Mouse (Mus musculus): ENCODE measurements at regions not wholly inside any gene's neighbourhood (a gene's known extent, or its start where the extent isn't known, plus 50 kb on each side); places are given as distances from the start of the nearest gene placed in this dataset.

- no peak overlapping the region for H3K27ac ChIP-seq (ENCODE audit: low read depth)
- H3K9me3 ChIP-seq (ENCODE audit: control insufficient read depth, low read length) = no peaks in the 10 kb centered on the region
- H3K4me1 ChIP-seq (replicated peaks; ENCODE audit: control insufficient read depth, insufficient read depth, low read length) = no peaks in the 10 kb centered on the region
- DNase-seq (ENCODE audit: low spot score) (no peak), ATAC-seq (replicated peaks; ENCODE audit: low FRiP score, low TSS enrichment, low read depth) (no peak)
- H3K9ac ChIP-seq (ENCODE audit: low read length) = no peak overlapping the region
- H3K4me3 ChIP-seq (ENCODE audit: low read depth, low read length) = no peak overlapping the region
- H3K4me2 ChIP-seq (ENCODE audit: low read length) = no peak overlapping the region
- no peaks in the 10 kb centered on the region for H3K36me3 ChIP-seq (ENCODE audit: control insufficient read depth, insufficient read depth, low read length)
- H3K27me3 ChIP-seq (replicated peaks; ENCODE audit: control insufficient read depth, insufficient read depth, low read length) = no peaks in the 10 kb centered on the region
- 56% methylated on average over 3 of the region's 3 CpGs for WGBS
Measured at GRCm38 (mm10) chr3:70097813-70098212, 90.4 kb downstream of the Otol1 start.

GRCm38 (mm10) chr3:70102091-70102490 is 94.7 kb downstream of the Otol1 start:
- no peaks in the 10 kb centered on the region for H3K9me3 ChIP-seq (ENCODE audit: control insufficient read depth, low read length)
- H3K4me1 ChIP-seq (replicated peaks; ENCODE audit: control insufficient read depth, insufficient read depth, low read length) = peaks cover 3% of the 10 kb centered on the region; the same call in 1 of the 2 replicates
- H3K36me3 ChIP-seq (ENCODE audit: control insufficient read depth, insufficient read depth, low read length) = no peaks in the 10 kb centered on the region
- 51% methylated on average over 7 of the region's 7 CpGs for WGBS
- no peak overlapping the region for H3K4me3 ChIP-seq (ENCODE audit: low read depth, low read length)
- H3K4me2 ChIP-seq (ENCODE audit: low read length) = no peak overlapping the region
- no peak overlapping the region for H3K27ac ChIP-seq (ENCODE audit: low read depth)
- no peak for ATAC-seq (replicated peaks; ENCODE audit: low FRiP score, low TSS enrichment, low read depth)
- no peaks in the 10 kb centered on the region for H3K27me3 ChIP-seq (replicated peaks; ENCODE audit: control insufficient read depth, insufficient read depth, low read length)
- no peak for DNase-seq (ENCODE audit: low spot score)
- no peak overlapping the region for H3K9ac ChIP-seq (ENCODE audit: low read length)

GRCm38 (mm10) chr3:70102593-70103213 is 95.3 kb downstream of the Otol1 start:
- Histone ChIP-seq H3K27me3 (replicated peaks; ENCODE audit: control insufficient read depth, insufficient read depth, low read length) (no peaks in the 10 kb centered on the region), H3K4me1 (replicated peaks; ENCODE audit: control insufficient read depth, insufficient read depth, low read length) (peaks cover 3% of the 10 kb centered on the region; the same call in 1 of the 2 replicates), H3K9ac (ENCODE audit: low read length) (no peak overlapping the region), H3K4me3 (ENCODE audit: low read depth, low read length) (no peak overlapping the region), H3K36me3 (ENCODE audit: control insufficient read depth, insufficient read depth, low read length) (no peaks in the 10 kb centered on the region), H3K27ac (ENCODE audit: low read depth) (no peak overlapping the region), H3K4me2 (ENCODE audit: low read length) (no peak overlapping the region), H3K9me3 (ENCODE audit: control insufficient read depth, low read length) (no peaks in the 10 kb centered on the region)
- ATAC-seq (replicated peaks; ENCODE audit: low FRiP score, low TSS enrichment, low read depth) = no peak
- no peak for DNase-seq (ENCODE audit: low spot score)
- whole genome bisulfite sequencing = 65% methylated on average over 10 of the region's 10 CpGs

GRCm38 (mm10) chr3:70103983-70104827 is 96.8 kb downstream of the Otol1 start:
- H3K27me3 ChIP-seq (replicated peaks; ENCODE audit: control insufficient read depth, insufficient read depth, low read length) = no peaks in the 10 kb centered on the region
- peaks cover 3% of the 10 kb centered on the region; the same call in 1 of the 2 replicates for H3K4me1 ChIP-seq (replicated peaks; ENCODE audit: control insufficient read depth, insufficient read depth, low read length)
- ATAC-seq (replicated peaks; ENCODE audit: low FRiP score, low TSS enrichment, low read depth) (no peak), DNase-seq (ENCODE audit: low spot score) (peak; percentile 89)
- H3K9me3 ChIP-seq (ENCODE audit: control insufficient read depth, low read length) = no peaks in the 10 kb centered on the region
- peak overlapping the region; percentile 41 for H3K4me3 ChIP-seq (ENCODE audit: low read depth, low read length)
- H3K27ac ChIP-seq (ENCODE audit: low read depth) = peak overlapping the region; percentile 1; the same call in 1 of the 2 replicates
- H3K9ac ChIP-seq (ENCODE audit: low read length) = peak overlapping the region; percentile 44
- H3K36me3 ChIP-seq (ENCODE audit: control insufficient read depth, insufficient read depth, low read length) = no peaks in the 10 kb centered on the region
- WGBS = 5% methylated on average over 21 of the region's 21 CpGs
- H3K4me2 ChIP-seq (ENCODE audit: low read length) = peak overlapping the region; percentile 92

GRCm38 (mm10) chr3:70104828-70105399 is 97.5 kb downstream of the Otol1 start:
- H3K4me3 ChIP-seq (ENCODE audit: low read depth, low read length) = peak overlapping the region; percentile 41
- peak overlapping the region; percentile 44 for H3K9ac ChIP-seq (ENCODE audit: low read length)
- no peaks in the 10 kb centered on the region for H3K36me3 ChIP-seq (ENCODE audit: control insufficient read depth, insufficient read depth, low read length)
- WGBS = 14% methylated on average over 7 of the region's 7 CpGs
- H3K4me2 ChIP-seq (ENCODE audit: low read length) = peak overlapping the region; percentile 92
- no peaks in the 10 kb centered on the region for H3K27me3 ChIP-seq (replicated peaks; ENCODE audit: control insufficient read depth, insufficient read depth, low read length)
- ATAC-seq (replicated peaks; ENCODE audit: low FRiP score, low TSS enrichment, low read depth) (0 out of 2 replicates have a peak, but pooled peaks have one; percentile 41), DNase-seq (ENCODE audit: low spot score) (peak; percentile 78)
- peaks cover 3% of the 10 kb centered on the region; the same call in 1 of the 2 replicates for H3K4me1 ChIP-seq (replicated peaks; ENCODE audit: control insufficient read depth, insufficient read depth, low read length)
- no peak overlapping the region; the same call in 1 of the 2 replicates for H3K27ac ChIP-seq (ENCODE audit: low read depth)
- H3K9me3 ChIP-seq (ENCODE audit: control insufficient read depth, low read length) = no peaks in the 10 kb centered on the region

- DNase-seq (ENCODE audit: low spot score) = no peak
- Histone ChIP-seq H3K4me3 (ENCODE audit: low read depth, low read length) (no peak overlapping the region), H3K27ac (ENCODE audit: low read depth) (no peak overlapping the region), H3K27me3 (replicated peaks; ENCODE audit: control insufficient read depth, insufficient read depth, low read length) (no peaks in the 10 kb centered on the region), H3K36me3 (ENCODE audit: control insufficient read depth, insufficient read depth, low read length) (no peaks in the 10 kb centered on the region), H3K9ac (ENCODE audit: low read length) (no peak overlapping the region), H3K9me3 (ENCODE audit: control insufficient read depth, low read length) (no peaks in the 10 kb centered on the region), H3K4me2 (ENCODE audit: low read length) (no peak overlapping the region), H3K4me1 (replicated peaks; ENCODE audit: control insufficient read depth, insufficient read depth, low read length) (peaks cover 3% of the 10 kb centered on the region; the same call in 1 of the 2 replicates)
- WGBS = 89% methylated on average over 1 of the region's 1 CpGs
- ATAC-seq (replicated peaks; ENCODE audit: low FRiP score, low TSS enrichment, low read depth) = no peak
Measured at GRCm38 (mm10) chr3:70105561-70105960, 98.1 kb downstream of the Otol1 start.

- Histone ChIP-seq H3K4me1 (replicated peaks; ENCODE audit: control insufficient read depth, insufficient read depth, low read length) (peaks cover 3% of the 10 kb centered on the region; the same call in 1 of the 2 replicates), H3K4me2 (ENCODE audit: low read length) (no peak overlapping the region), H3K27me3 (replicated peaks; ENCODE audit: control insufficient read depth, insufficient read depth, low read length) (no peaks in the 10 kb centered on the region), H3K4me3 (ENCODE audit: low read depth, low read length) (no peak overlapping the region), H3K9ac (ENCODE audit: low read length) (no peak overlapping the region), H3K9me3 (ENCODE audit: control insufficient read depth, low read length) (no peaks in the 10 kb centered on the region), H3K27ac (ENCODE audit: low read depth) (no peak overlapping the region), H3K36me3 (ENCODE audit: control insufficient read depth, insufficient read depth, low read length) (no peaks in the 10 kb centered on the region)
- DNase-seq (ENCODE audit: low spot score) (no peak), ATAC-seq (replicated peaks; ENCODE audit: low FRiP score, low TSS enrichment, low read depth) (no peak)
- WGBS = 87% methylated on average over 2 of the region's 2 CpGs
Measured at GRCm38 (mm10) chr3:70106141-70106540, 98.7 kb downstream of the Otol1 start.

- no peaks in the 10 kb centered on the region for H3K27me3 ChIP-seq (replicated peaks; ENCODE audit: control insufficient read depth, insufficient read depth, low read length)
- ATAC-seq (replicated peaks; ENCODE audit: low FRiP score, low TSS enrichment, low read depth) (no peak), DNase-seq (ENCODE audit: low spot score) (no peak)
- 93% methylated on average over 1 of the region's 1 CpGs for WGBS
- no peaks in the 10 kb centered on the region for H3K36me3 ChIP-seq (ENCODE audit: control insufficient read depth, insufficient read depth, low read length)
- no peak overlapping the region for H3K4me3 ChIP-seq (ENCODE audit: low read depth, low read length)
- no peak overlapping the region for H3K9ac ChIP-seq (ENCODE audit: low read length)
- H3K4me2 ChIP-seq (ENCODE audit: low read length) = no peak overlapping the region
- no peaks in the 10 kb centered on the region for H3K4me1 ChIP-seq (replicated peaks; ENCODE audit: control insufficient read depth, insufficient read depth, low read length)
- no peak overlapping the region for H3K27ac ChIP-seq (ENCODE audit: low read depth)
- H3K9me3 ChIP-seq (ENCODE audit: control insufficient read depth, low read length) = no peaks in the 10 kb centered on the region
Measured at GRCm38 (mm10) chr3:70126212-70126611, 118.8 kb downstream of the Otol1 start.

Measured in intestine, embryonic 14.5 days (tissue).